In the genomic region with DNA sequence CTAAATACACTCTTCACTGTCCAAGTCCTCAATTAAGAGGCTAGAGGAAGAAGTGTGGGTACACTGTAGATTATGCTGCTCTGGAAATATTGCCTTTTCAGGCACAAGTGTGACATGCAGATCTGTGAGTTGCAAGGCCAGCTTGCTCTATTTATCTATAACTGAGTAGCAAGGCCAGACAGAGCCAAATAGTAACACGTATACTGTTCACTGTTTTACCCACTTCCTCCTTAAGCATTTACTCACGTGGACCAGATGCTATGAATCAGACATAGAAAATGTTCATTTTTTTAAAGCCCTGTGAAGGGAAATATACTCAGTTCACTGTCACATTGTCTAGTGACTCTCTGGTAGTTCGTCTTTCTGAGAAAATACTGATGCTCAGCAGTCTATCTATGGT, we compare ENCODE assay signal across 16 mouse cellular contexts. TPM values are rescaled to one million over a fixed set of nuclear protein-coding genes. Genes with fewer than 3 reads are reported as not detected.
A peak's percentile ranks its signal among the peaks of the same experiment; 100 is the strongest.
DNase-seq lines count a peak whose midpoint lies in the region; ATAC-seq and TF ChIP-seq lines count a peak whose summit lies in the region.
"Had no signal": no experiment of that assay in that cellular context is flagged by ENCODE, and none has a peak within 500 bp of the region (broad histone marks: within the 10 kb centered on the region; RNA-seq: fewer than 3 reads in every experiment).

No protein-coding gene starts in this region.

- no peak overlapping the region for H3K9ac ChIP-seq in liver, embryonic 14.5 days (replicated peaks)
- no peak overlapping the region for H3K9ac ChIP-seq in liver, embryonic 11.5 days (ENCODE audit: low read depth, low read length)
- H3K9ac ChIP-seq in kidney, embryonic 15.5 days = no peak overlapping the region
- H3K9ac ChIP-seq: liver, embryonic 13.5 days had no signal

- 37% methylated on average over 3 of the region's 3 CpGs for WGBS in liver, embryonic 14.5 days (ENCODE audit: insufficient replicate concordance)
- WGBS in liver, embryonic 11.5 days = 59% methylated on average over 3 of the region's 3 CpGs
- WGBS in kidney, embryonic 15.5 days = 43% methylated on average over 3 of the region's 3 CpGs

- no peak for TF ChIP-seq CTCF in liver, embryonic 14.5 days (IDR thresholded peaks at IDR 0.05; ENCODE audit: low read depth)

- no peak for TF ChIP-seq EP300 in liver, embryonic 14.5 days (IDR thresholded peaks at IDR 0.05; ENCODE audit: low read depth)

- no peaks in the 10 kb centered on the region for H3K27me3 ChIP-seq in liver, embryonic 14.5 days (ENCODE audit: control insufficient read depth, insufficient read depth, low read length)
- H3K27me3 ChIP-seq in liver, embryonic 11.5 days (replicated peaks; ENCODE audit: control insufficient read depth, insufficient read depth, low read length) = no peaks in the 10 kb centered on the region
- no peaks in the 10 kb centered on the region for H3K27me3 ChIP-seq in kidney, embryonic 15.5 days
- H3K27me3 ChIP-seq: liver, embryonic 13.5 days had no signal

- no peak overlapping the region for H3K4me3 ChIP-seq in liver, embryonic 14.5 days (ENCODE audit: insufficient read depth in 1 of 2, low read depth in 2 of 2, low read length in 2 of 2)
- no peak overlapping the region for H3K4me3 ChIP-seq in liver, embryonic 11.5 days (ENCODE audit: low read depth, low read length)
- H3K4me3 ChIP-seq in kidney, embryonic 15.5 days (replicated peaks) = no peak overlapping the region
- H3K4me3 ChIP-seq: layer of hippocampus, adult 2 months; liver, embryonic 13.5 days had no signal

- H3K9me3 ChIP-seq in liver, embryonic 14.5 days (ENCODE audit: control insufficient read depth, low read length) = no peaks in the 10 kb centered on the region
- no peaks in the 10 kb centered on the region for H3K9me3 ChIP-seq in liver, embryonic 11.5 days (ENCODE audit: control insufficient read depth, low read length)
- no peaks in the 10 kb centered on the region for H3K9me3 ChIP-seq in kidney, embryonic 15.5 days (replicated peaks)
- H3K9me3 ChIP-seq: liver, embryonic 13.5 days had no signal

- H3K27ac ChIP-seq in liver, embryonic 14.5 days = no peak overlapping the region
- H3K27ac ChIP-seq in liver, embryonic 11.5 days (ENCODE audit: low read depth, low read length) = no peak overlapping the region
- no peak overlapping the region for H3K27ac ChIP-seq in kidney, embryonic 15.5 days
- H3K27ac ChIP-seq: hindbrain, postnatal 0 days; layer of hippocampus, adult 2 months; liver, embryonic 13.5 days had no signal

- DNase-seq in liver, embryonic 14.5 days (ENCODE audit: low read depth in 3 of 3, low spot score in 3 of 3) = no peak
- no peak for DNase-seq in liver, embryonic 11.5 days (ENCODE audit: low spot score)
- peak; percentile 38 for DNase-seq in CD4-positive, CD25-positive, alpha-beta regulatory T cell, adult 2 months (ENCODE audit: low read depth, low spot score)
- no peak for DNase-seq in right cerebral cortex, postnatal 36 days (ENCODE audit: low spot score in 2 of 2)
- DNase-seq in urinary bladder, postnatal 4 days (ENCODE audit: low spot score in 2 of 2) = no peak
- DNase-seq: cerebellum, adult 11 months; embryo, embryonic 11 days; kidney, adult 9 months; liver, embryonic 13.5 days; lung, postnatal 36 days; retina, postnatal 1 day had no signal

- ATAC-seq in liver, embryonic 14.5 days (ENCODE audit: insufficient read depth) = 0 out of 2 replicates have a peak, but pooled peaks have one; percentile 11
- ATAC-seq in liver, embryonic 11.5 days (replicated peaks; ENCODE audit: low FRiP score) = no peak
- ATAC-seq in common myeloid progenitor, adult 5-6 weeks (replicated peaks; ENCODE audit: low read depth, poor library complexity, severe bottlenecking) = peak; percentile 76
- peak; percentile 56; the same call in 1 of the 2 replicates for ATAC-seq in monocyte, adult 5-6 weeks (replicated peaks; ENCODE audit: insufficient number of reproducible peaks, low FRiP score, low TSS enrichment, poor library complexity, severe bottlenecking)
- no peak for ATAC-seq in kidney, embryonic 15.5 days (replicated peaks; ENCODE audit: low FRiP score)
- ATAC-seq: hindbrain, postnatal 0 days had no signal

- no peak overlapping the region for H3K4me2 ChIP-seq in liver, embryonic 14.5 days (ENCODE audit: low read depth)
- no peak overlapping the region for H3K4me2 ChIP-seq in liver, embryonic 11.5 days
- no peak overlapping the region for H3K4me2 ChIP-seq in kidney, embryonic 15.5 days
- H3K4me2 ChIP-seq: liver, embryonic 13.5 days had no signal

- H3K36me3 ChIP-seq in liver, embryonic 14.5 days (replicated peaks; ENCODE audit: control insufficient read depth, insufficient read depth, low read depth) = no peaks in the 10 kb centered on the region
- no peaks in the 10 kb centered on the region for H3K36me3 ChIP-seq in liver, embryonic 11.5 days (ENCODE audit: control insufficient read depth, insufficient read depth, low read length)
- H3K36me3 ChIP-seq in kidney, embryonic 15.5 days = no peaks in the 10 kb centered on the region
- H3K36me3 ChIP-seq: liver, embryonic 13.5 days had no signal

- peaks cover 0 to 2% of the 10 kb centered on the region in 2 experiments; a peak in 1 of 4 replicates for H3K4me1 ChIP-seq in liver, embryonic 14.5 days (replicated peaks; ENCODE audit: control insufficient read depth in 2 of 2, insufficient read depth in 2 of 2, low read length in 1 of 2)
- no peaks in the 10 kb centered on the region for H3K4me1 ChIP-seq in liver, embryonic 11.5 days (replicated peaks; ENCODE audit: control insufficient read depth, insufficient read depth, low read length)
- H3K4me1 ChIP-seq in kidney, embryonic 15.5 days = 0 out of 2 replicates have a peak, but pooled peaks cover 2% of the 10 kb centered on the region
- H3K4me1 ChIP-seq: liver, embryonic 13.5 days had no signal

RNA-seq across cellular contexts. Expression of a gene that starts 37.9 kb away (rescaled TPM):
- polyA plus RNA-seq in liver, embryonic 14.5 days (2012; rRNA removed) = 1.0 and 1.9 TPM in 2 replicates
- 0.83 and 0.98 TPM in 2 replicates for polyA plus RNA-seq in liver, embryonic 14.5 days (2014; fragmentation: Nextera tagmentation; extraction: Ambion mirVana)
- polyA plus RNA-seq in liver, embryonic 11.5 days (2014; fragmentation: Nextera tagmentation; extraction: Ambion mirVana) = 2.7 and 3.0 TPM in 2 replicates
- total RNA-seq in common myeloid progenitor, adult 5-6 weeks (2017) = 15.6 and 18.0 TPM in 2 replicates
- total RNA-seq in monocyte, adult 5-6 weeks (2017) = 24.3 to 36.7 TPM (median 29.0 TPM) in 3 replicates
- 5.1 and 5.8 TPM in 2 replicates for polyA plus RNA-seq in kidney, embryonic 15.5 days (2015; fragmentation: Nextera tagmentation; extraction: Ambion mirVana)

Comparison
In these comparisons a context has a peak if more than half of its experiments do, and no peak if none do; other contexts are left out.
1. ATAC-seq: peak in liver, embryonic 14.5 days (single experiment), common myeloid progenitor, adult 5-6 weeks (single experiment) and monocyte, adult 5-6 weeks (single experiment); none in liver, embryonic 11.5 days (single experiment) and kidney, embryonic 15.5 days (single experiment).